ENCODE assay signal across 14 mouse cellular contexts in the genomic region with DNA sequence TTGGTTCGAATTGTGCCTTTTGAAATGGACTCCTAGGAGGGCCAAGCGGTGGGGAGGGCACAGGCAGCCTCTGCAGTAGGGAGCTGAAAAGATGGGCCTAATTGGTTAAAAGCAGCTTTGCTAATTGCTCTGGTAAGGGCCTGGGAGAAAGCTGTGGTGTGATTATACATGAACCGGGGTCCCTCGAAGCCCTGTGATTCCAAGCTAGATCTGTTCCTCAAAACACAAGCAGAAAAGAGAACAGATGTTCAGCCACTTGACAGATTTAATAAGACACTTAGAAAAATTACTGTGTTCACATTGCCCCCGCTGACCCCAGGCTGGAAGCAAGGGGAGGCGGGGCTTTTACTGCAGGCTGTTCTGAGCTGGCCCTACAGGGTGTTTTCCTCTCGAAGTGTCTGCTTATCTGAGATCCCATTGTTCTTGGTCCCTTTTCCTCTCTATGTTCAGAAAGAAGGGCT.
DNase-seq lines count a peak whose midpoint lies in the region; ATAC-seq and TF ChIP-seq lines count a peak whose summit lies in the region.
"Had no signal": no experiment of that assay in that cellular context is flagged by ENCODE, and none has a peak within 500 bp of the region (broad histone marks: within the 10 kb centered on the region; RNA-seq: fewer than 3 reads in every experiment).

No protein-coding gene starts in this region.

- H3K27me3 ChIP-seq in embryonic facial prominence, embryonic 14.5 days (replicated peaks; ENCODE audit: control insufficient read depth, insufficient read depth, low read length), result no peaks in the 10 kb centered on the region

- no peak for TF ChIP-seq POLR2A in brain, embryonic 14.5 days (IDR thresholded peaks at IDR 0.05; ENCODE audit: borderline replicate concordance, extremely low read depth, insufficient read depth, insufficient read length, poor library complexity, severe bottlenecking)

- intact Hi-C loops in left cerebral cortex, postnatal 36 days (cut with DNase I), result no loop called here

- no peaks in the 10 kb centered on the region for H3K9me3 ChIP-seq in embryonic facial prominence, embryonic 14.5 days (ENCODE audit: control insufficient read depth, low read length)

- H3K27ac ChIP-seq in embryonic facial prominence, embryonic 14.5 days (replicated peaks; ENCODE audit: low read depth, low read length), result no peak overlapping the region

- ATAC-seq in embryonic facial prominence, embryonic 14.5 days (ENCODE audit: low read depth), result peak; percentile 89; the same call in 1 of the 2 replicates
- no peak for ATAC-seq in cerebellum, adult (ENCODE audit: insufficient number of reproducible peaks, low FRiP score, low TSS enrichment)
- no peak for ATAC-seq in monocyte, adult 5-6 weeks (replicated peaks; ENCODE audit: insufficient number of reproducible peaks, low FRiP score, low TSS enrichment, poor library complexity, severe bottlenecking)

- no peak overlapping the region for H3K4me3 ChIP-seq in embryonic facial prominence, embryonic 14.5 days (ENCODE audit: low read depth, low read length)

- no peaks in the 10 kb centered on the region for H3K4me1 ChIP-seq in embryonic facial prominence, embryonic 14.5 days (ENCODE audit: control insufficient read depth, insufficient read depth, low read length)

- H3K4me2 ChIP-seq in embryonic facial prominence, embryonic 14.5 days (ENCODE audit: low read depth, low read length), result no peak overlapping the region
- H3K4me2 ChIP-seq: liver, embryonic 11.5 days had no signal

- WGBS in embryonic facial prominence, embryonic 14.5 days, result 23% methylated on average over 7 of the region's 7 CpGs

- no peak for TF ChIP-seq CTCF in brain, embryonic 14.5 days (IDR thresholded peaks at IDR 0.05; ENCODE audit: borderline replicate concordance, extremely low read depth, insufficient read depth, insufficient read length)

- DNase-seq in kidney, adult 9 months, result peak; percentile 1
- no peak for DNase-seq in kidney, adult 8-10 months
- peak; percentile 92 for DNase-seq in brain, embryonic 14.5 days (ENCODE audit: low read depth)
- peak; percentile 76 for DNase-seq in embryonic facial prominence, embryonic 14.5 days (ENCODE audit: low spot score)
- peak; percentile 58 for DNase-seq in kidney, postnatal 14 days
- DNase-seq in left cerebral cortex, postnatal 36 days (ENCODE audit: low spot score in 2 of 2), result no peak
- DNase-seq: B cell, adult 2 months; cerebellum, postnatal 14 days; gastrocnemius, postnatal 10 days; thymus, postnatal 14 days had no signal

- H3K36me3 ChIP-seq in embryonic facial prominence, embryonic 14.5 days (ENCODE audit: control insufficient read depth, insufficient read depth, low read length), result no peaks in the 10 kb centered on the region
- H3K36me3 ChIP-seq: G1E had no signal

- H3K9ac ChIP-seq in embryonic facial prominence, embryonic 14.5 days (ENCODE audit: low read depth, low read length), result no peak overlapping the region

Comparison
In these comparisons a context has a peak if more than half of its experiments do, and no peak if none do; other contexts are left out.
1. DNase-seq: peak in kidney, adult 9 months (single experiment), brain, embryonic 14.5 days (single experiment), embryonic facial prominence, embryonic 14.5 days (single experiment) and kidney, postnatal 14 days (single experiment); none in kidney, adult 8-10 months (0 of 2) and left cerebral cortex, postnatal 36 days (0 of 2).